Mouse (Mus musculus): ENCODE results near the gene Rora.

DNA sequence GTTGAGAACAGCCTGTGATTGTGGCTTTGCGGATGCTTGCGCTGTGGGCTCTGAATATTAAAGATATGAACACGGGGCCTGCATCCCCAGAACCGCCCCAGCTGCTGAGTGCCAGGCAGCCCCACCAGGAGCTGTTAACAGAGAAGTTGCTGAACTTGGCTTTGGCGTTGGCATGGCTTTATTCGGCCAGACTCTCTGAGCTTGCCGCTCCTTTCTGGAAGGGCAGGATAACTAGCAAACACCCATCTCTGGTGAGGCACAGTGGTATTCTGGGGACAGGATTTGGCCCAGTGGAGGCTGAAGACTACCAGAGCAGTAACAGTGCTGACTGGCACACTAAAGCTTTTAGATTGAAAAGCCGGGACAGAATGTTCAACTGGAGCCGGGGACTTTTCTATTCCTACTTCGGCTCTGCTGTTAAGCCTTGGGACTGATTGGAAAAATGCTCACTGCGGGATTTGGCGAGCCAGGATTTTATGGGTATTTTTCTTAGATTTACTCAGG lies 26.3 kb downstream of the Rora start:
- TF ChIP-seq CTCF (IDR thresholded peaks at IDR 0.05; ENCODE audit: low read depth), result no peak
- TF ChIP-seq EP300 (IDR thresholded peaks at IDR 0.05; ENCODE audit: low read depth), result no peak
